Mouse (Mus musculus) C2C12 (cell line): ENCODE measurements at regions not wholly inside any gene's neighbourhood (a gene's known extent, or its start where the extent isn't known, plus 50 kb on each side); places are given as distances from the start of the nearest gene placed in this dataset.

Source experiments
- CEBPB ChIP-seq: IDR thresholded peaks from one replicate; pipeline ENCODE4 v1.6.1; 2011; ENCODE audit warnings: low read depth, mild to moderate bottlenecking, control low read depth, moderate library complexity
- CTCF ChIP-seq: IDR thresholded peaks from one replicate; pipeline ENCODE4 v1.5.1; 2011; ENCODE audit not compliant: control insufficient read depth, insufficient read depth, insufficient read length
- USF1 ChIP-seq: IDR thresholded peaks from one replicate; pipeline ENCODE4 v1.6.1; 2011; ENCODE audit warnings: low read depth, mild to moderate bottlenecking, control low read depth, moderate library complexity

DNA sequence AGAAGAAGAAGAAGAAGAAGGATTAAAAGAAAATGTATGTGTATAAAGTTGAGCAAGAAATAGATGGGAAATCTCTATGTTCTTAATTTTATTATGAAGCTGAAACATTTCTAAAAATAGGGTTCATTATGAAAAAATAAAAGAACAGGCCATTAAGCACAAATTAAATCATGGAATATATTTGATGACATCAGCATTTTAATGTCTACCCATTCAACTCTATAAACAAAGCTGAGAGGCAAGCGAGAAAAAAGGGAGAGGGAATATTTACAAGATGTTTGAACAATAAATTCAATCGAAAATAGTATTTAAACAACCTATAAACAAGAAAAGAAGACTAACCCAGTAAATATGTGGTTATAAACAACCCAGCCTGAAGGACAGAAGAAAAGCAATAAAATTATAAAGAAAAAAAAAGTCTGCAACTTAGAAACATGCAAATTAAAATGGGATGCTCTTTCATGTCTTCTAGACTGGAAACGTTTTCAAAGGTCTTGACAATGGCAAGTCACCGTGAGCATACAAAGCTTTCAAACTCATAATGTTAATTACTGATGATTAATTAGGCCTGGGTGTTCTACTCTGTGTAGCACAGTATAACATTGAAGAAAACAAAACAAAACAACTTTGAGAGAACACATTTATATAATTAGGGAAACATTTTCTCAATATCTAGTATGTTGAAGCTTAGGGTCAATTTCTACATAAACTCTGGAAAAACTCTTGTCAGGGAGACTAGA lies 108.6 kb downstream of the A730009L09Rik start:
- no peak for TF ChIP-seq CTCF
- no peak for TF ChIP-seq CEBPB
- no peak for TF ChIP-seq USF1
